Mouse (Mus musculus) heart, postnatal 0 days (tissue): ENCODE results near the gene Acot7.
A peak's percentile ranks its signal among the peaks of the same experiment; 100 is the strongest.

Experiments used
- CTCF ChIP-seq: IDR thresholded peaks from 2 replicates; pipeline ENCODE4 v1.5.1; 2016; ENCODE audit warnings: antibody characterized with exemption, control low read depth, low read depth
- EP300 ChIP-seq: IDR thresholded peaks from 2 replicates; pipeline ENCODE4 v1.6.1; 2016; ENCODE audit warnings: antibody characterized with exemption, low read depth

DNA sequence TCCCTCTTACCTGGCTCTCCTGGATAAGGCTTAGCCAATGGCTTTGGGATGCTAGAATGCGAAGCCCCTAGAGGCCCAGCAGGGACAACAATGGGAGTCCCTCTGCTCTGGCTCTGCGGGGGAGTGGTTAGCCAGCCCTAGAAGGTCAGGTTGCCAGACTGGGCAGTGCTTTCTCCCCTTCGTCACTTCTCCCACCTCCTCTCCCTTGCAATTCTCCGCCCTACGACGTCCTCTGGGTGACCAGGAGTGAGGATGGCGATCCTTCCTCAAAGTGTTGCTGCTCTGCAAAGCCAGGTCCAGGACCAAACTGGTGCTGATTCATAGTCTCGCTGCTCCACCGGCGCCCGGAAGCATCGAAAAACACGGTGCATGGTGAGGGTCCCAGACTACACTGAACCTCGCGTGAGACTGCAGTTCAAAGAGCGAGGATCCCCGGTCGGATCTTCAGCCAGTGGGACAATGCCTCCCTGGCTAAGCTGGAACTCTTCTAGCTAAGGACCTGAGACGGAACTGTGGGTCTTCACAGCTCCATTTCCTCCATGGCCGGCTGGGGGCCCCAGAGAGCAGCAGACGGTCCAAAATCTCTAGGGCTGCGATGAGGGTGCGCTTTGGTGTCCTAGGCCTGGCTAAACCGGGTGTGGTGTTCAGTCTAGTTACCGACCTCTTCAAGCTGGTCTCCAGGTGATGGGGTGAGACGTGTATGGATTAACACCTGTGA is 140.7 kb downstream of the Acot7 start, which contains the start of gene Rnf207:
- peak; percentile 53 for TF ChIP-seq CTCF
- TF ChIP-seq EP300, result no peak
